Mouse (Mus musculus) layer of hippocampus, adult 2 months (tissue): ENCODE data around the gene Cox7a2. TPM values are rescaled to one million over a fixed set of nuclear protein-coding genes. Genes with fewer than 3 reads are reported as not detected.

ENCODE experiments used
- DNase-seq, 2 experiments: peaks; one replicate each; pipeline ENCODE4 v3.0.0; 2022; ENCODE audit warnings: low spot score in 2 of 2
- H3K27ac ChIP-seq: fragments of 200-600 bp; 2 replicates; pipeline ENCODE4 v1.8.1; 2022
- H3K4me3 ChIP-seq: fragments of 200-600 bp; 2 replicates; pipeline ENCODE4 v1.8.1; 2022; ENCODE audit warnings: mild to moderate bottlenecking
- CTCF ChIP-seq: fragments of 200-600 bp; conservative IDR thresholded peaks from 2 replicates; pipeline ENCODE4 v1.8.1; 2022; ENCODE audit warnings: antibody characterized with exemption, mild to moderate bottlenecking, moderate library complexity
- total RNA-seq, 2 experiments: library from RNA; stranded (reverse); gene quantifications; 2 replicates each; pipeline ENCODE4 v1.2.3; 2021

Cox7a2 gene
- total RNA-seq, 2 experiments from 2014 or later = 305 to 312 TPM

DNA sequence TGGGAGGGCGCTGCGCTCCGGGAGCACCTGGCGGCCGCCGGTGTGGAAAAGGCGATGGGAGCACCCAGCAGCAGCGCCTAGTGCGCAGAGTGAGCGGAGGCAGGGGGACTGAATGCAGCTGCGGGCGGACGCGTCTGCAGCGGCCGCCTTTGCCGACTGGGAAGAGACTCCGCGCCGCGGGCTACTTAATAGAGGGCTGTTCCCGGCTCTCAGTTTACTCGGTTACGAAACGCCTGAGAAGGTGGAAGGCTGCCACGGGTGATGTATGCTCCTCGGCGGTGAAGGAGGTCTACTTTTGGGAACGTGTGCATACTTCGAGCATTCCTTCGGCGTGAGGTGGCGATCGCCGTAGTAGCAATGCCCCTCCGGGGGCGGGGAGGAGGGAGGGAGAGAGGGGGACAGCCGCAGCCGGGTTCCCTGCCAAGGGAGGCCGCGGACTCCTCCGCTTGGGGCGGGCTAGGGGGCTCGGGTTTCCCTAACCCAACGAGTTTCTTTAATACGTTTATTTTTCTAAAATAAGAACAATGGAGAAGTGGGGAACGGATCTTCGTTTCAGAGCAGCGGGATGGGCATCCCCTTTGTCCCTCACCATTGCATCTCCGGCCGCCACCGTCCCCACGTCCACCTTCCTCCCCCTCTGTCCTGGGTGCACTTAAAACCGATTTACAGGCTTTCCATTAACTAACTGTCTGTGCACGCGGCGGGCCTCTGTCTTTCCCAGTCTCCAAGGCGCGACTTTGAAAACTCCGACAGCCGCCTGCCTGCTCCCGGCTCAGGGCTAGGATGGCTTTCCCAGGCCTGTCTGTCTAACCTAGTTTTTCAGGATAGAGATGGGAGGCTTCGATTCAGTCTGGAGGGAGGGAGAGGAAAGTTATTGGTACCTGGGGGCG is 41.0 kb downstream of the Cox7a2 start, which contains the start of gene Col12a1:
Col12a1 (minus strand) TSS at position 351 of the 890 bp plus-strand sequence.
- TF ChIP-seq CTCF = no peak
- no peak for DNase-seq
- H3K27ac ChIP-seq = no peak within 1 kb of the TSS
- H3K4me3 ChIP-seq = peak within 1 kb of the TSS; percentile 50

DNA sequence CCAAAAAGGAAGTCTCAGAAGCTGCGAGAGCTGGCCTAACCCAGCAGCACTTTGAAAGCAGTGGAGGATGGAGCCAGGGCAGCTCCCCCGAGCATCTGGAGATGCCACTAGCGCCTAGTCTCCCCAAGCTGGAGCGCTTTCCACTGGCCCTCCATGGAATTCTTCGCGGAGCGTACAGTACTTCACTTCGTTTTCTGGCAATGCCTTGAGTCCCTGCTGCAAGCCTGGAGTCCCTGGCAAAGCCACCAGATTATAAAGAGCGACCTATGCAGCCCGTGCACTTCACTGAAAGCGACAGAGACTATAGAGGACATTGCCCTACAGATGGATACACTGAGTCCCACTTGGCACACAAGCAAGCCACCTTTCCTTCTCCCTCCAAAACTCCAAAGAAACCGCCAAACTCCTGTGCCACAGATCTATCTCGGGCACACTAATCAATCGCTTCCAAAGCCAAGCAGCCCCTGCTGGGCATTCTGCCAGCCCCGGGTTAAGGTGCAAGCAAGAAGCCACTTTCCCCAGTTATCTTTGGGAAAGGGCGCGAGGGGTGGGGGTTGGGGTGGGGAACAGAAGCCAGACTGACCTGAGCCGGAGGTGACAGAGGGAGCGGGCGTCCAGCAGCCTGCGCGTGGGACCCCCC is 41.7 kb downstream of the Cox7a2 start:
- TF ChIP-seq CTCF = no peak
- no peak overlapping the region for H3K27ac ChIP-seq
- H3K4me3 ChIP-seq = peak overlapping the region; percentile 50
- no peak for DNase-seq

DNA sequence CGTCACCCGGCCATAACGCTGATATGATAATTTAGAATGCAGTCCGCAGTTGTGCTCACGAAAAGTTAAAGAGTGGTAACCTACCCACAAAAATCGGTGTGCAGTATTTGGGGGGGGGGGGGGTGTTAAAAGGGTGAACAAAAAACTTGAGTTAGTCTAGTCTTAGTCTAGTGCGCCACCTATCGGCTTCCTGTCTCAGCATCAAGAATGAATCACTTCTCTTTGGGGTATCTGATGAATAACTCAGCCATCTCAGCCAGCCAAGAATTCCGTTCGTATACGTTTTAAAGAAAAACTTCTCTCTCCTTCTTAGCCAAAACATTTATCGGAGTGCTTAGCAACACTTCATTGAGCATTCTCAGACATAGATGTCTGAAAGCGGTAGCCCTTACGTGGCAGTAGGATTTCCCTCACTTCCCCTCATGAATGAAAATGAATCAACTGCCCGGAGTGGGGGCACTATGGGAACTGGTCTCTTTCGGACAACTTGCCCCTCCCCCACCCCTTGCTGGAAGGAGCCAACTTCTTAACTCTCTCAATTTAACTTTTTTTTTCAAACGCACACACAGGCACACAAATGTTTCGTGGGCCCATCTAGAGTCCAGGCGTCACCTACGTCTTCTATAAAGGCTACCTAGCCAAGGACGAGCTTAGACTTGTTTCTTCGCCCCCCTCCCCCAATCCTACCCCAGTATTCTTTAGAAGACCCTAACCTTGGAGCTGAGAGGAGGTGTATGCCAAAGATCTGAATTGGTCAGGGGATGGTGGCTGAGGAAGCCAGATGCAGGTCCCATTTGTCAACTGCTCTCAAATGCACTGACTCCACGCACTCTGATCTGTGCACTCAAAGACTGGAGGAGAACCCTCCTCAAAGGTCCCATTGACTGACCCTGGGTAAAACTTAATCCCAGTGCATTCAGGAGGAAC is 42.5 kb downstream of the Cox7a2 start:
- peak; percentile 45 to 75 for DNase-seq
- Histone ChIP-seq H3K27ac (no peak overlapping the region), H3K4me3 (peak overlapping the region; percentile 36)
- TF ChIP-seq CTCF = peak; percentile 81

DNA sequence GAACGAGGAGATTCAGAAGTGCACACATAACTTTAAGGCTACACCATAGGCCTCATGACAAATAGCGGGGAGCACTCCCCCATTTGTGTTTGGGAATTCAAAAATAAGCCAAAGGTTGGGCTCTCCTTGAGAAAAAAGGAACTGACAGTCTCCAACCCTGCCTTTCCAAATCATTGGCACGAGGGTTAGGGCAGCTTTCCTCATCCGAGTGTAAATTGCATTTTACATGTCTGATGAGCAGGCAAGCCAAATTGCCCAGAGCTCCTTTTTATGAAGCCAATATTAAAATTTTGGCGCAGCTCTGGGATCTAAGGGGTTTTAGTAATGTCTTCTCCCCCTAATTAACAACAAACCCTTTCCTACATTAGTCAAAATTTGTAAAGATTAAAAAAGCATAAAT is 43.2 kb downstream of the Cox7a2 start:
- TF ChIP-seq CTCF = no peak
- Histone ChIP-seq H3K4me3 (peak overlapping the region; percentile 36), H3K27ac (no peak overlapping the region)
- no peak for DNase-seq

DNA sequence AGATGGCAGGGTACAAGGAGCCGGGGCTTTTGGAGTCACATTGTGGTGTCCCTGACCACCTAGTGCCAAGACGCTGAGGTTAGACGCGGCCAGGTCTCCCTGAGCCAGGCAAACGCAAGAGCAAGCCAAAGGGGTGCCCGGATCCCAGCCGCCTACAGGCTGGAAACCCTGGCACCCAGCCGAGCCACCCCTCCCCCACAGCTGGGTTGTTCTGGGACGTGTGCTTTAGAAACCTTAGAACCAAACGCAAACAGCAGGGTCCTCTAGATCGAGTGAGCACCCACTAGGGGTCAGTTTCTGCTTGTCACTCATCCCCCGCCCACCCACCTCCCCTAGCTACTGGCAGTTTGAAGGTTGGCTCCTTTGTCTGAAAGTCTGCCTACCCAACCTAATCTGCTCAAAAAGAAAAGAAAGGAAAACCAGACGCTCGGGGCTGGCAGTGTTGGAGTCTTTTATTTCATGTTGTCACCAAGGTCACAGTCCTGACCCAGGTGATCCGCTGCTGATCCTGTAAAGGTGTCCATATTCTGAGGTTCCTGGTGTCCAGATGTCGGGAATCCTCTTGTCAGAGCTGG is 45.1 kb downstream of the Cox7a2 start:
- peak; percentile 36 for TF ChIP-seq CTCF
- DNase-seq = no peak
- Histone ChIP-seq H3K4me3 (peak overlapping the region; percentile 20; the same call in 1 of the 2 replicates), H3K27ac (no peak overlapping the region)

Other genes with a start within 250 kb of the Cox7a2 start
- 1 to 10 TPM; 6.6 to 7.8 TPM for gene Col12a1, start 41.0 kb downstream of the Cox7a2 start, total RNA-seq
- gene Tmem30a, start 33.6 kb upstream of the Cox7a2 start, total RNA-seq = 100 to 1,000 TPM; 235 to 247 TPM